Mouse (Mus musculus) embryonic facial prominence, embryonic 13.5 days (tissue): ENCODE measurements at regions not wholly inside any gene's neighbourhood (a gene's known extent, or its start where the extent isn't known, plus 50 kb on each side); places are given as distances from the start of the nearest gene placed in this dataset.

Experiments
- ATAC-seq: fragments of 200-750 bp; cut with Nextera tagmentation; 2 replicates; pipeline ENCODE4 v1.8.0; 2017; ENCODE audit warnings: low read depth; ENCODE audit not compliant: insufficient number of reproducible peaks, insufficient read depth, low FRiP score, low TSS enrichment
- H3K27ac ChIP-seq: fragments of 300-500 bp; sonication (generic); 2 replicates; pipeline ENCODE4 v1.5.1; 2015; ENCODE audit warnings: moderate library complexity, mild to moderate bottlenecking, inconsistent platforms
- H3K27me3 ChIP-seq: fragments of 300-500 bp; sonication (generic); 2 replicates; pipeline ENCODE4 v1.6.1; 2015; ENCODE audit warnings: mild to moderate bottlenecking, inconsistent platforms
- H3K36me3 ChIP-seq: fragments of 300-500 bp; sonication (generic); 2 replicates; pipeline ENCODE4 v1.6.1; 2015; ENCODE audit warnings: mild to moderate bottlenecking, inconsistent platforms
- H3K4me1 ChIP-seq: fragments of 300-500 bp; sonication (generic); 2 replicates; pipeline ENCODE4 v1.6.1; 2015; ENCODE audit warnings: inconsistent platforms
- H3K4me2 ChIP-seq: fragments of 300-500 bp; sonication (generic); 2 replicates; pipeline ENCODE4 v1.6.1; 2015; ENCODE audit warnings: moderate library complexity, mild to moderate bottlenecking, inconsistent platforms
- H3K4me3 ChIP-seq: fragments of 300-500 bp; sonication (generic); 2 replicates; pipeline ENCODE4 v1.5.1; 2015; ENCODE audit warnings: mild to moderate bottlenecking, inconsistent platforms
- H3K9ac ChIP-seq: fragments of 300-500 bp; sonication (generic); 2 replicates; pipeline ENCODE4 v1.6.1; 2015; ENCODE audit warnings: mild to moderate bottlenecking, inconsistent platforms
- H3K9me3 ChIP-seq: fragments of 300-500 bp; sonication (generic); 2 replicates; pipeline ENCODE4 v1.6.1; 2016; ENCODE audit warnings: inconsistent platforms
- WGBS: fragments of 180-500 bp; shearing (Covaris S2); methylation state at CpG from one replicate; pipeline ENCODE4 v1.1.7; 2015; ENCODE audit warnings: mixed read lengths; 5-methylcytosine and 5-hydroxymethylcytosine counted together

DNA sequence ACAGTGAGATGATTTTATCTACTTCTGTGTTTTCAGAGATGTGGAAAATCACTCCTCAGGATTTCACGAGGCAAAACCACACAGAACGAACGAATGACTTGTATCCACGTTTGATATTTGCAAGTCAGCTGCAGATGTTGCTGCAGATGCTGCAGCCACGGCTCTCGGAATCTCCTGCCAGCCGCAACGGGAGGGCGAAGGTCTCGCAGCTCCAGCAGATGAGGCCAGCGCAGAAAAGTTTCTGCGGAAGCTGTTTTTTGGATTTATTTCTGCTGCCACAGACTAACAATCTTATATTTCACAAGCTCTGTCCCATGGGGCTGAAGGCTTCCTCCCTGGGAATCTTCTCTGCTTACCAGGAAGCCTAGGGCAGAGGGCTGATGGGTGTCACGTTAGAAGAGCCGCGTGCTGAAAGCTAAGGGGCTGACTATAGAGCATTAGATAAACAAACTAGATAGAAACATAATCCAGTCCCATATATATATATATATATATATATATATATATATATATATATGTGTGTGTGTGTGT is 61.5 kb upstream of the Igfbp7 start:
- H3K4me3 ChIP-seq = no peak overlapping the region
- H3K9ac ChIP-seq = no peak overlapping the region
- no peak for ATAC-seq
- no peak overlapping the region for H3K4me2 ChIP-seq
- H3K9me3 ChIP-seq = no peaks in the 10 kb centered on the region
- H3K4me1 ChIP-seq = peaks cover 10% of the 10 kb centered on the region; the same call in 1 of the 2 replicates
- no peak overlapping the region for H3K27ac ChIP-seq
- H3K36me3 ChIP-seq = no peaks in the 10 kb centered on the region
- no peaks in the 10 kb centered on the region for H3K27me3 ChIP-seq
- 69% methylated on average over 15 of the region's 15 CpGs for WGBS

DNA sequence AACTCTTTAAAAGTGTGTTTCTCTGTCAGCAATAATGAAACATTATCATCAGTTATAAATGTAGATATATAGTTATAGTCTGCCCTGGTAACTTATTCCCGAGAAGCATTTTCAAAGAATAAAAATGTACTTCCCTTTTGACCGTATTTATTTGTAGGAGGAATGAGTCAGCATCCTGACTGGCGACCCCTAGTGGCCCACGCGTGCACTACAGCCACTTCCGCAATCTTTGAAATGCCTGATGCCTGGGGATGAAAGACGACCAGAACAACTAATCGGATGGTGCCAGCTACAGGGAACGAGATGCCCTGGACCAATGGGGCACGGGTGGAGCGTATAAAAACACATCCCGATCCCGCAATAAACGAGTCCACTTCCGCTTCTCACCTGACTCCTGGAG is 60.6 kb upstream of the Igfbp7 start:
- no peaks in the 10 kb centered on the region for H3K36me3 ChIP-seq
- WGBS = 67% methylated on average over 15 of the region's 15 CpGs
- no peak overlapping the region for H3K27ac ChIP-seq

DNA sequence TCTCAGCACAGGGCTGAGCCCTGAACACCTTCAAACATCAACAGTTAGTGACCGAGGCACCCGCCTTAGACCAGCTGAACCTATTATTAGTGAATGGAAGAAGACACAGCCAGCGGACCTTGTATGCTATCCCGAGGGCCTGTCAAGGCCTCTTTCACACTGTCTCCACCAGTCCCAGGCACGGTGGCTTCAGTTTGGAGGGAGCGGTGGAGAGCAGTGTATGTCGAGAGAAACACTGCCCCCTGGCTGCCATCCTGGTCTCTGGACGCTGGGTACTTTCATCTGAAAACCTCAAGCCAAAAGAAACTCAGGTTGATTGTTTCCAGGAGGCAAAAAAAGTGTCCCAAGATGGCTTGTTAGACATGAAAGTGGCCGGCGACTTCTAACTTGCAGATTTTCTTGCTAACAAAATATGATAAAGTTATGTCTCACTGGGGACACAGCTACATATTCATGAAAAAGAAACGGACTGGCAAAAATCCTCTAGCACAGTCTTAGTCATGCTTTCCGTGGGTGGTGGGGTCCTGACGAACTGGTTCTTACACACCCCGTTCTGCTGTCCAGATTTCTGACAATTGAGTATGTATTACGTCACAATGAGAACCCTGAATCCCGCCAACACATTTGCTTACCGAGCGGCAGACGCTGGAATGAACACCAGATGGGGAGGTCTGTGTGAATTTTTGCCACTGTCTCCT is 57.2 kb upstream of the Igfbp7 start:
- Histone ChIP-seq H3K4me1 (peaks cover 10% of the 10 kb centered on the region; the same call in 1 of the 2 replicates), H3K9ac (no peak overlapping the region), H3K4me2 (no peak overlapping the region), H3K36me3 (no peaks in the 10 kb centered on the region), H3K4me3 (no peak overlapping the region), H3K9me3 (no peaks in the 10 kb centered on the region), H3K27ac (no peak overlapping the region), H3K27me3 (no peaks in the 10 kb centered on the region)
- 35% methylated on average over 19 of the region's 19 CpGs for WGBS
- ATAC-seq = 0 out of 2 replicates have a peak, but pooled peaks have one; percentile 29

More for the DNA sequence above, 60.6 kb upstream of the Igfbp7 start:
- Histone ChIP-seq H3K4me3 (no peak overlapping the region), H3K9ac (no peak overlapping the region), H3K4me1 (peaks cover 10% of the 10 kb centered on the region; the same call in 1 of the 2 replicates), H3K27me3 (no peaks in the 10 kb centered on the region), H3K9me3 (no peaks in the 10 kb centered on the region), H3K4me2 (no peak overlapping the region)
- ATAC-seq = no peak

DNA sequence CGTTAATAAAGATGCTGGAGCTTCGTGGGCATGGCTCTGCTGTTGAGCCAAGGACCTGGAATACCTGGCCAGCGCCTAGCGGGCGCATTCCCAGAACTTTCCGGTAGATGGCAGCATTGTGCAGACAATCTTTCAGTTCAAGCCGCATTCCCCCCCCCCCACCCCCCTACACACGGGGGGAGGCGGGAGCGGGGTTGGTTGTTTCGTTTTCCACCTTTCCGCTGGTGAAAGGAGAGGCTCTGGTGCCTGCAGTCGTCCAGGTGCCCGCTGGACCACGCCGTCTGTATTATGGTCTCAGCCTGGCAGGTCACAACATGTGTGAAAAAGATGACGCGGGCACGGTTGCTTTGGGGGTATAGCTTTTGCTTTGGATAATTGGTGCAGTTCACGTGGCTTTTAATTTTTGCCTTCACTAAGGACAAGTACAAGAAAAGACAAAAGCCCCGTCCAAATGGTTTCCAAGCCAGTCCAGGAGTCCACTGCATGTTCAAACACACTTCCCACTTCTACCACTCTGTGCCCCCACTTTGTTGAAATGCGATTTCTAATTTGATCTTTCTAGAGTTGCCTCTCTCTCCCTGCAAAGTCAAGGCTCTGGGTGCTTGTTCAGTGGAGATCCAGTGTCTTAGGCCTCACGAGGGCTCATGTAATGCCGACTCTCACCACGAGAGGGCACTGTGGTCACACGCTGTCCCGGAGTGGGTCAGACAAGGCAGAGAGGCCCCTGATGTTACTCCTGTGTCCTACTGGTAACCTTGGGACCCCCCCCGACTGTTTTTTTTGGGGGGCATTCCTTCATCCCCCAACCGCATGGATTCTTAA is 52.3 kb upstream of the Igfbp7 start:
- H3K4me1 ChIP-seq = peaks cover 7% of the 10 kb centered on the region; the same call in 1 of the 2 replicates
- peak overlapping the region; percentile 72 for H3K9ac ChIP-seq
- no peaks in the 10 kb centered on the region for H3K36me3 ChIP-seq
- H3K9me3 ChIP-seq = no peaks in the 10 kb centered on the region
- ATAC-seq = peak; percentile 80
- H3K27ac ChIP-seq = peak overlapping the region; percentile 80
- H3K4me2 ChIP-seq = peak overlapping the region; percentile 57
- H3K27me3 ChIP-seq = 0 out of 2 replicates have a peak, but pooled peaks cover 3% of the 10 kb centered on the region
- H3K4me3 ChIP-seq = peak overlapping the region; percentile 52
- WGBS = under 1% methylated on average over 29 of the region's 29 CpGs
